Mouse (Mus musculus) intestine, embryonic 14.5 days (tissue): ENCODE results near the gene Syt1. TPM values are rescaled to one million over a fixed set of nuclear protein-coding genes. Genes with fewer than 3 reads are reported as not detected.

Experiments used
- ATAC-seq: fragments of 200-750 bp; cut with Nextera tagmentation; replicated peaks from 2 replicates; pipeline ENCODE4 v1.8.0; 2017; ENCODE audit warnings: low read depth, moderate number of reproducible peaks, moderate TSS enrichment, moderate library complexity; ENCODE audit not compliant: low FRiP score, low TSS enrichment
- DNase-seq: peaks from one replicate; pipeline ENCODE4 v3.0.0-alpha.2; 2018; ENCODE audit warnings: low spot score
- H3K27ac ChIP-seq: fragments of 300-500 bp; sonication (generic); 2 replicates; pipeline ENCODE4 v1.5.1; 2014; ENCODE audit warnings: low read depth, mild to moderate bottlenecking, control low read depth
- H3K27me3 ChIP-seq: fragments of 300-500 bp; sonication (generic); replicated peaks from 2 replicates; pipeline ENCODE4 v1.6.1; 2014; ENCODE audit warnings: low read length, control low read depth; ENCODE audit not compliant: control insufficient read depth, insufficient read depth
- H3K36me3 ChIP-seq: fragments of 300-500 bp; sonication (generic); 2 replicates; pipeline ENCODE4 v1.6.1; 2014; ENCODE audit warnings: low read length, control low read depth; ENCODE audit not compliant: control insufficient read depth, insufficient read depth
- H3K4me1 ChIP-seq: fragments of 300-500 bp; sonication (generic); replicated peaks from 2 replicates; pipeline ENCODE4 v1.6.1; 2014; ENCODE audit warnings: low read length, control low read depth, mixed read lengths; ENCODE audit not compliant: control insufficient read depth, insufficient read depth
- H3K4me2 ChIP-seq: fragments of 300-500 bp; sonication (generic); 2 replicates; pipeline ENCODE4 v1.6.1; 2014; ENCODE audit warnings: low read length
- H3K4me3 ChIP-seq: fragments of 300-500 bp; sonication (generic); 2 replicates; pipeline ENCODE4 v1.5.1; 2014; ENCODE audit warnings: low read depth, low read length, control low read depth, mixed read lengths
- H3K9ac ChIP-seq: fragments of 300-500 bp; sonication (generic); 2 replicates; pipeline ENCODE4 v1.6.1; 2014; ENCODE audit warnings: mild to moderate bottlenecking, low read length
- H3K9me3 ChIP-seq: fragments of 300-500 bp; sonication (generic); 2 replicates; pipeline ENCODE4 v1.6.1; 2016; ENCODE audit warnings: low read length, control low read depth; ENCODE audit not compliant: control insufficient read depth
- WGBS: fragments of 180-500 bp; shearing (Covaris S2); extraction: QIAGEN DNeasy Blood & Tissue Kit; methylation state at CpG from one replicate; pipeline ENCODE4 v1.1.7; 2014; 5-methylcytosine and 5-hydroxymethylcytosine counted together
- polyA plus RNA-seq: library from polyadenylated mRNA; unstranded; fragments of >200 nt; fragmentation: Nextera tagmentation; extraction: Ambion mirVana; gene quantifications from 2 replicates; pipeline ENCODE4 v1.2.1, GENCODE M21; 2014

Gene Syt1
- polyA plus RNA-seq, 1 experiment from 2014 or later = 17.1 TPM

GRCm38 (mm10) chr10:108455883-108456282 lies 554.9 kb downstream of the Syt1 start:
- no peaks in the 10 kb centered on the region for H3K4me1 ChIP-seq
- H3K4me3 ChIP-seq = no peak overlapping the region
- no peak for ATAC-seq
- H3K27me3 ChIP-seq = no peaks in the 10 kb centered on the region
- no peak overlapping the region for H3K27ac ChIP-seq
- DNase-seq = no peak
- WGBS = 67% methylated on average over 2 of the region's 2 CpGs
- no peaks in the 10 kb centered on the region for H3K36me3 ChIP-seq
- no peak overlapping the region for H3K4me2 ChIP-seq
- no peak overlapping the region for H3K9ac ChIP-seq
- no peaks in the 10 kb centered on the region for H3K9me3 ChIP-seq

GRCm38 (mm10) chr10:108455204-108455603 lies 555.6 kb downstream of the Syt1 start:
- no peak overlapping the region for H3K4me3 ChIP-seq
- no peak overlapping the region for H3K9ac ChIP-seq
- ATAC-seq = no peak
- H3K36me3 ChIP-seq = no peaks in the 10 kb centered on the region
- DNase-seq = no peak
- WGBS = 79% methylated on average over 10 of the region's 10 CpGs
- H3K27me3 ChIP-seq = no peaks in the 10 kb centered on the region
- H3K9me3 ChIP-seq = no peaks in the 10 kb centered on the region
- no peak overlapping the region for H3K4me2 ChIP-seq
- no peak overlapping the region for H3K27ac ChIP-seq
- H3K4me1 ChIP-seq = no peaks in the 10 kb centered on the region

DNA sequence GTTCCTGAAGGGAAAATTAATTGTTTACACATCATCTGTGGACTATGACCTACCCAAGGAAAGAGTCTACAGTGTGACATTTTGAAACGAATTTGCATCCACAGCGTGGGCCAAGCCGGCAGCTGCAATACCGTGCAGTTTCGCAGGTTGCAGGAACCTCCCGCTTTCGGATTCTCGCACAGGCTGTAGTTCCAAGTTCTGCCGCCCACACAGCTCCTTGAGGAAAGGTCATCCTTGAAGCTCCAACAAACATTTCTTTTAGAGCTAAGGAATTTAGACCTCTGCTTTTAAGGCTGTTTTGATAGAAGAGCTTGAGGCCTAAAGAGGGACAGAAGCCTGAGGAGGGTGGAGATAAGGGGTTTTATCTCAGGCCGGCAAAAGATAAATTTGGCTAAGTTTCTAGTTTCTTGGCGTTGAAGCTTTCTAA lies 556.1 kb downstream of the Syt1 start:
- Histone ChIP-seq H3K27ac (no peak overlapping the region), H3K9me3 (no peaks in the 10 kb centered on the region), H3K4me2 (no peak overlapping the region), H3K36me3 (no peaks in the 10 kb centered on the region), H3K9ac (no peak overlapping the region), H3K4me3 (no peak overlapping the region), H3K4me1 (no peaks in the 10 kb centered on the region), H3K27me3 (no peaks in the 10 kb centered on the region)
- DNase-seq (no peak), ATAC-seq (no peak)
- 63% methylated on average over 11 of the region's 11 CpGs for whole genome bisulfite sequencing

DNA sequence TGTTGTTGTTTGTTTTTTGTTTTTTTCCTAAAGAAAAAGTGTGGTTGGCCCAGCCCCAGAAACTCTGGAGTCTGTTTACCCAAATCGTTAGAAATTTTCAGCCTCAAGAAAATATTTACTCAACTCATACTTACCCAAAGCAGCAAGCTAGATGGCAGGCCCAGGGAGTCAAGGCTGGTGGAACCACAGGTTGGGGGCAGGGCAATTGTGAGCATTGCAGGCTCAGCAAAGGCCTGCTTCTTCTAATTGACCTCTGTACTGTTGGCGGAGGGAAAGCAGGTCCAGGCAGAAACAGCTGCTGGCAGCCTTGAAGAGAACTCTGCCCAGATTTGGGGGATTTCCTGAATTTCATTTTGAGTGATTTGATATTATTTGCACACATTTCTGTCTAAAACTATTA lies 557.2 kb downstream of the Syt1 start:
- H3K27me3 ChIP-seq = no peaks in the 10 kb centered on the region
- DNase-seq (no peak), ATAC-seq (0 out of 2 replicates have a peak, but pooled peaks have one; percentile 56)
- no peaks in the 10 kb centered on the region for H3K36me3 ChIP-seq
- H3K9ac ChIP-seq = no peak overlapping the region
- no peak overlapping the region for H3K4me3 ChIP-seq
- H3K4me1 ChIP-seq = no peaks in the 10 kb centered on the region
- WGBS = 30% methylated on average over 2 of the region's 2 CpGs
- H3K27ac ChIP-seq = no peak overlapping the region
- no peaks in the 10 kb centered on the region for H3K9me3 ChIP-seq
- H3K4me2 ChIP-seq = no peak overlapping the region

- Histone ChIP-seq H3K27ac (no peak overlapping the region), H3K36me3 (no peaks in the 10 kb centered on the region), H3K4me2 (no peak overlapping the region), H3K4me3 (no peak overlapping the region), H3K9me3 (no peaks in the 10 kb centered on the region), H3K4me1 (no peaks in the 10 kb centered on the region), H3K27me3 (no peaks in the 10 kb centered on the region), H3K9ac (no peak overlapping the region)
- ATAC-seq (no peak), DNase-seq (no peak)
- 94% methylated on average over 9 of the region's 9 CpGs for WGBS
Observed at GRCm38 (mm10) chr10:108452421-108452820, 558.4 kb downstream of the Syt1 start.

GRCm38 (mm10) chr10:108451516-108451915 lies 559.3 kb downstream of the Syt1 start:
- no peak overlapping the region for H3K4me2 ChIP-seq
- H3K36me3 ChIP-seq = no peaks in the 10 kb centered on the region
- H3K9ac ChIP-seq = no peak overlapping the region
- no peaks in the 10 kb centered on the region for H3K9me3 ChIP-seq
- H3K27ac ChIP-seq = no peak overlapping the region
- no peak overlapping the region for H3K4me3 ChIP-seq
- peaks cover 5% of the 10 kb centered on the region for H3K4me1 ChIP-seq
- 91% methylated on average over 8 of the region's 8 CpGs for WGBS
- DNase-seq = no peak
- no peaks in the 10 kb centered on the region for H3K27me3 ChIP-seq
- no peak for ATAC-seq

DNA sequence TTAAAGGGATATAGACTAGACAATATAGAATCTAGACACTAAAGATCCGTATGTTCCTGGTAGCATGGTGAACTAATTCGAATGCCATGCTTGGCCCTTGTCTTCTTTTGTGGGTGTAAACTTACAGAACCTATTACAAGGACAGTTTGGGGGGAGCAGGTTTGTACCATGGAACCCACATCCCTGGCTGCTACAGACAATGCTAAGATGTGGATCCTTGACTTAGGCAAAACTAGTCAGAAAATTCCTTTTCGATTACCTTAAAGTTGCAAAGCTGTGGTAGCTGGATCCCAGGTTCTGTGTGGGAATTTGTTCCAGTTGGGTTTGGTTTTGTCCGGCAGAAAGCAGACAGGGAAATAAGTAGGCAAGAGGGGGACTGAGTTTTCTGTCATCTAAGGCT lies 560.4 kb downstream of the Syt1 start:
- H3K9me3 ChIP-seq = no peaks in the 10 kb centered on the region
- H3K4me1 ChIP-seq = peaks cover 13% of the 10 kb centered on the region
- no peak overlapping the region for H3K4me3 ChIP-seq
- no peak for ATAC-seq
- 77% methylated on average over 4 of the region's 4 CpGs for WGBS
- DNase-seq = no peak
- H3K9ac ChIP-seq = no peak overlapping the region
- no peaks in the 10 kb centered on the region for H3K36me3 ChIP-seq
- H3K27me3 ChIP-seq = no peaks in the 10 kb centered on the region
- H3K27ac ChIP-seq = no peak overlapping the region
- H3K4me2 ChIP-seq = no peak overlapping the region

GRCm38 (mm10) chr10:108448421-108448820 lies 562.4 kb downstream of the Syt1 start:
- no peak for ATAC-seq
- DNase-seq = no peak
- Histone ChIP-seq H3K36me3 (no peaks in the 10 kb centered on the region), H3K4me2 (no peak overlapping the region), H3K27me3 (no peaks in the 10 kb centered on the region), H3K4me3 (no peak overlapping the region), H3K9ac (no peak overlapping the region), H3K4me1 (peaks cover 21% of the 10 kb centered on the region), H3K9me3 (no peaks in the 10 kb centered on the region), H3K27ac (no peak overlapping the region)
- 74% methylated on average over 11 of the region's 11 CpGs for WGBS
